Mouse (Mus musculus): Measurements from ENCODE around the gene Zfp334.

- TF ChIP-seq CTCF (IDR thresholded peaks at IDR 0.05; ENCODE audit: borderline replicate concordance, extremely low read depth, insufficient read depth, insufficient read length) (no peak), POLR2A (IDR thresholded peaks at IDR 0.05; ENCODE audit: borderline replicate concordance, extremely low read depth, insufficient read depth, insufficient read length, poor library complexity, severe bottlenecking) (no peak)
Measured at GRCm38 (mm10) chr2:165371066-165371465, 17.0 kb downstream of the Zfp334 start.

Measured in brain, embryonic 14.5 days (tissue).